Mouse (Mus musculus) spleen, adult 2 months (tissue): ENCODE results near the gene Rasa3.

Source experiments
- CTCF ChIP-seq: fragments of 200-500 bp; IDR thresholded peaks from 2 replicates; pipeline ENCODE4 v1.5.1; 2011; ENCODE audit warnings: mild to moderate bottlenecking, inconsistent platforms; ENCODE audit not compliant: insufficient read depth, insufficient read length, insufficient replicate concordance; ENCODE audit errors: extremely low read depth
- POLR2A ChIP-seq: fragments of 200-500 bp; IDR thresholded peaks from 2 replicates; pipeline ENCODE4 v1.6.1; 2011; ENCODE audit warnings: low read depth, low read length, inconsistent platforms

GRCm38 (mm10) chr8:13655033-13655351 is 22.4 kb downstream of the Rasa3 start:
- no peak for TF ChIP-seq CTCF
- no peak for TF ChIP-seq POLR2A
